Mouse (Mus musculus) brain, adult 2 months (tissue): ENCODE measurements at regions not wholly inside any gene's neighbourhood (a gene's known extent, or its start where the extent isn't known, plus 50 kb on each side); places are given as distances from the start of the nearest gene placed in this dataset.

Experiments used
- DNase-seq: peaks from one replicate; pipeline ENCODE4 v3.0.0; 2011; ENCODE audit warnings: low read depth, low spot score

DNA sequence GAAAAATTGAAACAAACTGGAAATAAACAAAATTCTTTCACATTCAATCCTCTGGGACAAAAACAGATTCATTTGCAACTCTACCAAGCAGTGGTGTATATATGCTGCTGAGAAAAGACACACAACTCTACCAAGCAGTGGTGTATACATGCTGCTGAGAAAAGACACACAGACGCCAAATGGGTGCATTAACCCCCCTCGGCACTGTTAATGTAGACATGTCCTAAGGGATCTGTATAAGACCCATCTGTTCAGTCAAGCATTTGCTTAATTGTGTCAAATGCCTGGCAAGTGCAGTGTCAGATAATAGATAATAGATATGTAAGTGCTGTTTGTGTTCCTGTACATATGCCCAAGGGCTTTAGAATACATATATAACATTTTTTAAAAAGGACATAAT is 1035.2 kb upstream of the B3galt2 start:
- DNase-seq: no peak

DNA sequence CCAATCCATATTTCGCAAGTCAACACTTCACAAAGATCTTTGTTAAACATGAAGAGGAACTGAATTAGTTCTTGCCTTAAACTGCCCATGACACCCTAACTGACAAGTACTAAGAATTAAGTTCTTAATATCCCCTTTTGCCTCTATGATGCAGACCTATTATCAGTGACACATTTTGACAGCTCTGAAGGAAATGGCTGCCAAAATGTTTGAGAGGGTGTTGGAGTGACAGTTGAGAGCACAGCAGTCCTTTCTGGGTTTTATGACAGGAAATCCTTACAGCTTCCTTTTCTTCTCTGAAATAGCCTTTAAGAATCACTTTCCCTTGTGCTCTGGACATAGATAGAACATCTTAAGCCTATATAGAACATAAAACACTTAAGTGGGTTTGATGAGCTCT is 1034.4 kb upstream of the B3galt2 start:
- DNase-seq: no peak

- peak; percentile 3 for DNase-seq
Measured at GRCm38 (mm10) chr1:142621464-142621863, 1019.0 kb upstream of the B3galt2 start.

DNA sequence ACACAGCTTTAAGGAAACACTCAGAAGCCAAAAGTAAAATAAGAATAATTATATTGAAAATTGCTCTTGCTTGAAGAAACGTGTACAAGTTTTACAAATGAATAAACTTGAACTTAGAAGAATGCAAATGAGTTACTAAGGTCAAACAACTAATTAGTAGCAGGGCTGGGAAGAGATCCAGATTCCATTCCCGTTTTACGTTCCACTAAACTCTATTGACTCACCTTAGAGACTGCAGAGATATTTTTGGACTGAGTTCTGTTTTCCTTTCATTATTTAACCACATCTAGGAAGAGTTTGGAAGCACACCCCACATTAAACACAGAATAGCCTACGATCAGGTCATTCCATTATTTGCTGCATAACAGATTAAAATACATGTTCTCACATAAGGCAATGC is 1016.2 kb upstream of the B3galt2 start:
- DNase-seq: peak; percentile 6

GRCm38 (mm10) chr1:142655289-142655688 is 985.2 kb upstream of the B3galt2 start:
- no peak for DNase-seq

GRCm38 (mm10) chr1:142665262-142665661 is 975.2 kb upstream of the B3galt2 start:
- no peak for DNase-seq

GRCm38 (mm10) chr1:142679917-142680316 is 960.5 kb upstream of the B3galt2 start:
- peak; percentile 54 for DNase-seq

DNA sequence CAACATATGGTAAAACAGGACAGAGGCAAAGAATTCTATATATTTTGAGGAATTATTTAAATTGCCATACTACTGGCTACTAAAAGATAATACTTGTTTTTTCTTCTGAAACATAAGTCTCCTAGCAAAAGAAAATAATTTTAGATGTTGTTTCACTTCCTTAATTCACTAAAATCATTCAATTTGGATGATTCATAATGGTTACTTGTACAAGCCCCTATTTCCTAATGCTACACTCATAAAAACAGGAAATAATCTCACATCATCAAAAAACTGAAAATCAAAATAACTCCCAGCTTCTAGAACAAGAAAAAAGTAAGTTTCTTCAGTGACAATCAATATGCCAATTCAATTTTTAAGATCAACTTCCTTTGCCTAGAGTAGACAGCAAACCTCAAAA is 951.6 kb upstream of the B3galt2 start:
- DNase-seq: no peak

DNA sequence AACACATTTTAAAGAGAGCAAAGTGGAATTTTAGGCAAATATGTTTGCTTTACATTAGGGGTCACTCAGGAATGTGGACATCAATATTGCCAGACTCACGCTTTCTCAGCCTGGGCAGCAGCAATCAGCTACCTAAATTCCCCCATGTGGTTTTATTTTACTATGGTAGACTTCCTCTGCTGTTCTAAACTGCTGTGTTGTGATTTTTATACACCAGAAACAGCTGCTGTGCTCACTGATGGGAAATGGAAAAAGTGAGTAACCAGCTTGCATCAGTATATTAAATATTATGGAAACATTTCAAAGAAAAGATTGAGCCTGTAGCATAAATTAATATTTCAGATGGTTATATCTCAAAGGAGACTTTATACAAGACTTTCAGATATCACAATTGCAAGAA is 945.3 kb upstream of the B3galt2 start:
- no peak for DNase-seq

DNA sequence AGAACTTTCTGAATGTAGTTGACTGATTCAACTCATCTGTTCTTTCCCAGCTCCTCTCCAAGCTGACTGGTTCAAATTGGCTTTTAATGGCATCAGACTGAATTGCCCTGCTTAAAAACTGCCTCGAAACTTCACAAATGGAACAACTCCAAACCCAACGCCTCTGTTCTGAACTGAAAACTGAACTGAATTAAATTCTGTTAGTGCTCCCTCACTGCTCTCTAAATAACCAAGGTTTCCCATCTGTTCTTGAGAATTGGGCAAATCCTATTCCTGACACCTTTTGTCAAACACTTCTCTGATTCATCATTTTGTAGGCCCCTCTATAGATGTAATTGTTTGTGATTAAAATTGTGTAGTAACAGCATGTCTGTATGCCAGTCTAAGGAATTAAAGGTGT is 932.2 kb upstream of the B3galt2 start:
- peak; percentile 29 for DNase-seq

DNA sequence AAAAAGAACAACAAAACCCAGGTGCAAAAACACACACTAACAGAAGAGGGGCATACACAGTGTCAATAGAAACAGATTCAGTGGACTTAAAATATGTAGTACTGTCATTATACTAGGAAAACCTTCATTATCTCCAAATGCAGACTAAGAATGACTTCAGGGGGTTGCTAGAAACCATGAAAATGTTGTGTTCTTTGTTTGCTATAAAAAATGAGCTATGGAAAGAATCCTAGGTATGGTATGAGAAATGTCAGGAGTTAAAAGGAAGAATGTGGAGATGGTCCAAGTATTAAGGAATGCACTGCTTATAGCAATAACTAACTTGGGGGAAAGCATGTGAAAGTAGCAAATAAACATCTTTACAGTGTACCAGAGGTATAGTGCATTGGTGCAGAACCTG is 910.2 kb upstream of the B3galt2 start:
- no peak for DNase-seq

DNA sequence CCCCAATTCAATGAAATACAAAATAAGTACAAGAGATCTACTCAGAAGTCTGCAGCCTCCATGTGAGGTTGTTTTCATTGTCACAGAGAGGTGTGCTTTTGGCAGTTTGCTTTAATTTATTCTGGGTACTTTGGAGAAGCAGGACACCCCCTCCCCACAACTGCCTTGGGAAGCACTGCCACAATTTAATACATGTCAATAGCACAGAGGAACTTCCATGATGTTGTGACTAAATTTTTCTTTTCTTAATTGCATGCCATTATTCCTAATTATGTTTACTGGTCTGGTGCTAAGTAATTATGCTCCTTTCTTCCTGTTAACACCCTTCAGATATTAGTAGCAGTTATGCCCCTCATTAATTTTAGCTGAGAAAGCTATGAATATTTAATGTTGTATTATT is 906.4 kb upstream of the B3galt2 start:
- no peak for DNase-seq

DNA sequence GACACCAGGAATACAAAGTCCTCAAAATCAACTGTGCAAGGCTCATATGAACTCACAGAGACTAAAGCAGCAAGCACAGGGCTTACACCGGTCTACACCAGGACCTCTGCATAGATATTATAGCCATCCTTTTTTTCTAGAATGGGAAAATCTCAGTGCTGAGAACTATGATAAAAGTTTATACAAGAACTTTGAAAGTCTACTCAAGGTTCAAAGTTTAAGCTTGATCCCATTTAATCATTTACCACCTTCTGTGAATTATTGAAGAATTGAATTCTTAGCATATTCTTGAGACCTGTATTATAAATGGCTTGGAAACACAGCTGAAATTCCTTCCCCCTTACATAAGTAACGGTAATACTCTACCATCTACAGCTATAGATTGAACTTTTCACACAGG is 902.1 kb upstream of the B3galt2 start:
- DNase-seq: no peak

DNA sequence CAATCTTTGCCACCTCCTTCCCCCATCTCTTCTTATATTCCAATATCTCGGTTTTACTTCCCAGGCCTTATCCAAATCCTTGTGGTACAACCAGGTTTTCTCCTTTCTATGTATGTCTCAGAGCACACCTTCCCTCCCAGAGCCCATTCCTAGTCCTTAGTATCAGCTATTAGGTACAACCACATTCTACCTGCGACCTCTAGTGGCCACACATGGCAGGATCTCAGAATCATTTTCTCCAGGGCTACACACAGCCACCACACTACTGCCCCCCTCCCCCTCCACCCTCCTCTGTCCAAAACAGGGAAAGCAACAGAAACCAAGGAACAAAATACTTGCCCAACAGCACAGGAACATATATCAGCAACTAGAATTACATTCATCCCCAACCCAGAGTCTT is 898.2 kb upstream of the B3galt2 start:
- peak; percentile 49 for DNase-seq

DNA sequence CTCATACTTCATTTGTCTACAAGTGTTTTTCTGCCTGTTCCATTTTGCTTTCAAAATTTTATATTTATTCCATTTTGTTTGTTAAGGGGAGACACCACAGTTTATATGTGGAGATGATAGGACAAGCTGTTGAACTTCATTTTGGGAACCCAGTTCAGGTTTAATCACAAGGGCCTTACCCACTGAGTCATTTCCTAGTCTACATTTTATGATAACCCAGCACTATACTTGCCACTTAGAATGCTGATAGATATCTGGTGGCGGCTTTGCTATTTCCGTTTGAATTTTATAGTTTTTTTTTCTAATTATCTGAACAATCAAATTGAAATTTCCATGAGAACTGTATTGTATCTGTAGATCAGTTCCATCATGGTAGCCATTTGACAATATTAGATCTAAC is 869.5 kb upstream of the B3galt2 start:
- DNase-seq: no peak
